Mouse (Mus musculus) c-Kit-positive CD71-positive TER-119-positive erythroid progenitor cells, embryonic 14.5 days (primary cell): ENCODE results near the gene Pea15a.
"Not testable (repeated sequence)": the region's sequence is repeated elsewhere in the genome, so short reads cannot be mapped to it uniquely, and the experiment has no call there.

ENCODE experiments used
- DNase-seq: peaks from one replicate; pipeline ENCODE4 v3.0.0-alpha.2; 2013; ENCODE audit warnings: low spot score

Gene Pea15a

GRCm38 (mm10) chr1:172206141-172206917, at the start of gene Pea15a:
Gene Pea15a (minus strand): TSS chr1:172206804.
- DNase-seq = no peak

GRCm38 (mm10) chr1:172247679-172248078, 41.1 kb upstream of the Pea15a start:
- DNase-seq = no peak

- DNase-seq = no peak
Observed at GRCm38 (mm10) chr1:172247216-172247615, 40.6 kb upstream of the Pea15a start.

GRCm38 (mm10) chr1:172244645-172245044, 38.0 kb upstream of the Pea15a start:
- DNase-seq = not testable (repeated sequence)

- no peak for DNase-seq
Observed at GRCm38 (mm10) chr1:172243547-172244205, 37.1 kb upstream of the Pea15a start.

- no peak for DNase-seq
Observed at GRCm38 (mm10) chr1:172242401-172242800, 35.8 kb upstream of the Pea15a start.

- DNase-seq = no peak
Observed at GRCm38 (mm10) chr1:172240945-172241708, 34.5 kb upstream of the Pea15a start.

GRCm38 (mm10) chr1:172229215-172229614, 22.6 kb upstream of the Pea15a start:
- no peak for DNase-seq

GRCm38 (mm10) chr1:172228209-172228608, 21.6 kb upstream of the Pea15a start:
- no peak for DNase-seq

GRCm38 (mm10) chr1:172221297-172222063, 14.9 kb upstream of the Pea15a start:
- no peak for DNase-seq

GRCm38 (mm10) chr1:172220414-172220813, 13.8 kb upstream of the Pea15a start:
- no peak for DNase-seq

- no peak for DNase-seq
Observed at GRCm38 (mm10) chr1:172219451-172220406, 13.1 kb upstream of the Pea15a start, which contains the start of gene Casq1. Gene Casq1 (minus strand): TSS chr1:172219868.

- DNase-seq = no peak
Observed at GRCm38 (mm10) chr1:172218164-172218910, 11.7 kb upstream of the Pea15a start.

- DNase-seq = peak; percentile 77
Observed at GRCm38 (mm10) chr1:172217148-172217547, 10.5 kb upstream of the Pea15a start.

- DNase-seq = no peak
Observed at GRCm38 (mm10) chr1:172214748-172215147, 8.1 kb upstream of the Pea15a start.

GRCm38 (mm10) chr1:172213771-172214170, 7.2 kb upstream of the Pea15a start:
- DNase-seq = no peak

GRCm38 (mm10) chr1:172212776-172213175, 6.2 kb upstream of the Pea15a start:
- no peak for DNase-seq

- DNase-seq = no peak
Observed at GRCm38 (mm10) chr1:172207111-172207584, 544 bp upstream of the Pea15a start.

- DNase-seq = no peak
Observed at GRCm38 (mm10) chr1:172205741-172206087, 890 bp downstream of the Pea15a start.
